Mouse (Mus musculus) fibroblast of lung, adult 2 months (primary cell): ENCODE data around the gene Ostf1.

Experiments used
- DNase-seq: peaks from one replicate; pipeline ENCODE4 v3.0.0-alpha.2; 2011; ENCODE audit warnings: low read depth

The Ostf1 gene

GRCm38 (mm10) chr19:18644084-18644483 is 12.5 kb upstream of the Ostf1 start:
- no peak for DNase-seq

- DNase-seq, result no peak
Observed at GRCm38 (mm10) chr19:18643411-18643810, 11.8 kb upstream of the Ostf1 start.

- no peak for DNase-seq
Observed at GRCm38 (mm10) chr19:18641001-18641400, 9.4 kb upstream of the Ostf1 start.

GRCm38 (mm10) chr19:18639552-18639951 is 7.9 kb upstream of the Ostf1 start:
- no peak for DNase-seq

GRCm38 (mm10) chr19:18638949-18639348 is 7.3 kb upstream of the Ostf1 start:
- no peak for DNase-seq

- DNase-seq, result no peak
Observed at GRCm38 (mm10) chr19:18637954-18638353, 6.3 kb upstream of the Ostf1 start.

- DNase-seq, result no peak
Observed at GRCm38 (mm10) chr19:18632231-18633185, 885 bp upstream of the Ostf1 start.

- DNase-seq, result no peak
Observed at GRCm38 (mm10) chr19:18631161-18631643, 421 bp downstream of the Ostf1 start.

GRCm38 (mm10) chr19:18630221-18631119 is 1.2 kb downstream of the Ostf1 start:
- no peak for DNase-seq

- no peak for DNase-seq
Observed at GRCm38 (mm10) chr19:18629589-18629988, 2.0 kb downstream of the Ostf1 start.

GRCm38 (mm10) chr19:18623894-18624293 is 7.7 kb downstream of the Ostf1 start:
- no peak for DNase-seq

GRCm38 (mm10) chr19:18619691-18620090 is 11.9 kb downstream of the Ostf1 start:
- DNase-seq, result no peak

GRCm38 (mm10) chr19:18619060-18619459 is 12.6 kb downstream of the Ostf1 start:
- no peak for DNase-seq

GRCm38 (mm10) chr19:18617504-18617903 is 14.1 kb downstream of the Ostf1 start:
- no peak for DNase-seq

- no peak for DNase-seq
Observed at GRCm38 (mm10) chr19:18615680-18616240, 15.9 kb downstream of the Ostf1 start.

- no peak for DNase-seq
Observed at GRCm38 (mm10) chr19:18614337-18614736, 17.3 kb downstream of the Ostf1 start.

- DNase-seq, result no peak
Observed at GRCm38 (mm10) chr19:18608975-18609374, 22.6 kb downstream of the Ostf1 start.

GRCm38 (mm10) chr19:18607907-18608306 is 23.7 kb downstream of the Ostf1 start:
- no peak for DNase-seq

- no peak for DNase-seq
Observed at GRCm38 (mm10) chr19:18603011-18603410, 28.6 kb downstream of the Ostf1 start.

- no peak for DNase-seq
Observed at GRCm38 (mm10) chr19:18600611-18601010, 31.0 kb downstream of the Ostf1 start.

- no peak for DNase-seq
Observed at GRCm38 (mm10) chr19:18599650-18600049, 32.0 kb downstream of the Ostf1 start.

- no peak for DNase-seq
Observed at GRCm38 (mm10) chr19:18599051-18599450, 32.6 kb downstream of the Ostf1 start.
